Mouse (Mus musculus) MN1 (cell line): ENCODE data around the gene Plekha3.

Experiments
- DNase-seq: peaks from one replicate; pipeline ENCODE4 v3.0.0-alpha.2; 2016; ENCODE audit warnings: low spot score

Gene Plekha3

GRCm38 (mm10) chr2:76676401-76677226 lies 1.5 kb downstream of the Plekha3 start:
- DNase-seq, result peak; percentile 33

GRCm38 (mm10) chr2:76682301-76682700 lies 7.2 kb downstream of the Plekha3 start:
- no peak for DNase-seq

GRCm38 (mm10) chr2:76686986-76687385 lies 11.9 kb downstream of the Plekha3 start:
- no peak for DNase-seq

- DNase-seq, result no peak
Measured at GRCm38 (mm10) chr2:76687608-76688007, 12.5 kb downstream of the Plekha3 start.

GRCm38 (mm10) chr2:76688162-76688561 lies 13.1 kb downstream of the Plekha3 start:
- DNase-seq, result no peak

GRCm38 (mm10) chr2:76690436-76691204 lies 15.5 kb downstream of the Plekha3 start:
- DNase-seq, result no peak

- DNase-seq, result no peak
Measured at GRCm38 (mm10) chr2:76693765-76694164, 18.7 kb downstream of the Plekha3 start.

- DNase-seq, result no peak
Measured at GRCm38 (mm10) chr2:76695290-76695689, 20.2 kb downstream of the Plekha3 start.

- DNase-seq, result no peak
Measured at GRCm38 (mm10) chr2:76702188-76702587, 27.1 kb downstream of the Plekha3 start.

GRCm38 (mm10) chr2:76702751-76703150 lies 27.7 kb downstream of the Plekha3 start:
- DNase-seq, result no peak

- DNase-seq, result no peak
Measured at GRCm38 (mm10) chr2:76705655-76706054, 30.6 kb downstream of the Plekha3 start.

GRCm38 (mm10) chr2:76708512-76708911 lies 33.4 kb downstream of the Plekha3 start:
- DNase-seq, result no peak

GRCm38 (mm10) chr2:76714984-76715383 lies 39.9 kb downstream of the Plekha3 start:
- no peak for DNase-seq

GRCm38 (mm10) chr2:76719650-76720049 lies 44.6 kb downstream of the Plekha3 start:
- DNase-seq, result no peak
